Mouse (Mus musculus) mammary gland, adult 2 months (tissue): ENCODE data around the gene Sult1b1. TPM values are rescaled to one million over a fixed set of nuclear protein-coding genes. Genes with fewer than 3 reads are reported as not detected.

Experiments
- polyA plus RNA-seq: library from polyadenylated mRNA; depleted of rRNA; stranded (reverse); fragments of >200 nt; gene quantifications from 2 replicates; pipeline ENCODE4 v1.2.3, GENCODE M21; 2012; ENCODE audit warnings: low replicate concordance; rRNA removed

The Sult1b1 gene
- not detected in 2 replicates for polyA plus RNA-seq

GRCm38 (mm10) chr5:87538111-87538510, at the start of gene Sult1b1:
TSS of gene Sult1b1 (minus strand) at chr5:87538195.

DNA sequence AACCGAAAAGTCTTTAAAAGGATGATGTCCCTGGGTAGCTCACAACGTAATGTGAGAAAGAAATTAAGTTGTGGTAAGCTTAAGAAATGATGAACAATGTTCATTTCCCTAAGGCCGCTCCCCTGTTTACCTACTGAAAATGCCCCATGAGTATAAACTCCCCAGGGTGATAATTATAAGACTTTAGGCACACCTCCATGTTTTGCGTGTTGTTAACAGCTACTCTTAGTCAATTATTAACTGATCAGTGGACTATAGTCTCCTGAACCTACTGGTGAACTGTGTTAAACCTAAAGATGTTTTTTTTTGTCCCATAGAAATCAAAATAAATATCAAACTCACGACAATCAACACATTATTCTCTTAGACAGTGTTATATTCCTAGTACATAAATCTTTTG, 30.9 kb upstream of the Sult1b1 start, which contains the start of gene Sult1d1:
Sult1d1 (minus strand) TSS at position 183 of the 400 bp plus-strand sequence.

DNA sequence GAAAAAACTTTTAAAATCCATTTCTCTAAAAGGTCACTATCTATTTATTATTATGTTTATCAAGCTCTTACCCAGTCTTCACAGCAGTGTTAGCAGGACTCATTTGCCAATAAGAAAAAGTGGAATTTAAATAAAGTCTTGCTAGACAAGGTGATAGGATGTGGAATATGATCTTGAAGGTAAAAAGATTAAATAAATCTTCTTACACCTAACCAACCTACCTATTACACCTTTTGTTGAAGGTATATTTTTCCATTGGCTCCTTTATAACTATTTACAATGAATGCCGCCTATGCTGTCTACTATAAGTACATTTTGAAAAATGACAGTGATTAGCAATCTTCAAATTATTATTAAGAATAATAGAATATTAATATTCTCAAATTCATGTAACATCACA, 47.2 kb downstream of the Sult1b1 start, which contains the start of gene Ugt2a1:
Ugt2a1 (minus strand) TSS at position 101 of the 400 bp plus-strand sequence.

GRCm38 (mm10) chr5:87486706-87487105, 51.3 kb downstream of the Sult1b1 start, which contains the start of gene Gm43638:
TSS of gene Gm43638 (minus strand) at chr5:87486806.

GRCm38 (mm10) chr5:87482160-87482559, 55.8 kb downstream of the Sult1b1 start, which contains the start of gene Ugt2a2:
TSS of gene Ugt2a2 (minus strand) at chr5:87482260.

Other genes starting within 250 kb of the Sult1b1 start
- gene Ugt2a3, start 201.0 kb downstream of the Sult1b1 start, polyA plus RNA-seq: 0.20 TPM in 1 of 2 replicates, not detected in the other
- gene Ugt2b38, start 114.0 kb downstream of the Sult1b1 start, polyA plus RNA-seq: not detected in 2 replicates
- not detected in 2 replicates for gene Ugt2a2, start 55.9 kb downstream of the Sult1b1 start, polyA plus RNA-seq
- not detected in 2 replicates for gene Gm43638, start 51.4 kb downstream of the Sult1b1 start, polyA plus RNA-seq
- gene Ugt2a1, start 47.3 kb downstream of the Sult1b1 start, polyA plus RNA-seq: not detected in 2 replicates
- gene Sult1d1, start 30.8 kb upstream of the Sult1b1 start, polyA plus RNA-seq: not detected in 2 replicates
- gene Sult1e1, start 53.4 kb upstream of the Sult1b1 start, polyA plus RNA-seq: not detected in 2 replicates
- 0.13 TPM in 1 of 2 replicates, not detected in the other for gene Csn1s1, start 128.0 kb upstream of the Sult1b1 start, polyA plus RNA-seq
- gene Csn2, start 161.4 kb upstream of the Sult1b1 start, polyA plus RNA-seq: 0.10 and 0.30 TPM in 2 replicates
- gene Csn1s2a, start 236.4 kb upstream of the Sult1b1 start, polyA plus RNA-seq: not detected in 2 replicates